Mouse (Mus musculus): ENCODE data around the gene Prkca.

Gene Prkca

DNA sequence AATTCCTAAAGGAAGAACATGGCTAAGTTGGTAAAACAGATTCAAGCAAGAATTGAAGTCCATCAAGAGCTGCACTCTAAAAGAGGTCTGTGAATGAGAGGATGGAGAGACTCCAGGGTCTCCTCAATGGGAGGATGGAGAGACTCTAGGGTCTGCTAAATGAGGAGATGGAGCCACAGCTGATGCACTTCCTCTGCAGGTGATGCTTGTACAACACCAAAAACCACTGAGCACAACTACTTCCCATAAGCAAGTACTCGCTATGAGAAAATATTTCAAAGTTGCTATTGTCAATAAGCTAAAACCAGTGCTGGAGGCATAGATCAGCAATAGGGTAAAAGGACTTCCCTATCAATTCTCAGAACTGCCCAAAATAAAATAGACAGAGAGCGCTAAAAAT lies 137.1 kb downstream of the Prkca start:
- no peak for DNase-seq (ENCODE audit: low read depth, low spot score)

DNA sequence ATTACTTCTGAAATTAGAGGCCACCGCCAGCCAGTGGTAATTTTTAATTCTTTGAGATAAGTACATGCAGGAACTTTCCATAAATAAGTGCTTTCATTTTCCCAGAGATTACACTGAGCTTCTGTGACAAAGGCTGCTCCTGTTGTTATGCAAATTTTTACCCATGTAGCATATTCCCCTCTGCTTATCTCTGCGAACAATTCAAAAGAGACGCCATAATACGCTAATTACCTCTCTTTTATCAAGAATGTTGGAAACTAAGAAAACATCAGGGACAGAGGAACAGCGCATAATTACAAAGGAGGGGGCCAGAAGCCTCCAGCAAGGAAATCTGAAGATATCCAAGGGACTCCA lies 138.9 kb downstream of the Prkca start:
- no peak for DNase-seq (ENCODE audit: low read depth, low spot score)

DNA sequence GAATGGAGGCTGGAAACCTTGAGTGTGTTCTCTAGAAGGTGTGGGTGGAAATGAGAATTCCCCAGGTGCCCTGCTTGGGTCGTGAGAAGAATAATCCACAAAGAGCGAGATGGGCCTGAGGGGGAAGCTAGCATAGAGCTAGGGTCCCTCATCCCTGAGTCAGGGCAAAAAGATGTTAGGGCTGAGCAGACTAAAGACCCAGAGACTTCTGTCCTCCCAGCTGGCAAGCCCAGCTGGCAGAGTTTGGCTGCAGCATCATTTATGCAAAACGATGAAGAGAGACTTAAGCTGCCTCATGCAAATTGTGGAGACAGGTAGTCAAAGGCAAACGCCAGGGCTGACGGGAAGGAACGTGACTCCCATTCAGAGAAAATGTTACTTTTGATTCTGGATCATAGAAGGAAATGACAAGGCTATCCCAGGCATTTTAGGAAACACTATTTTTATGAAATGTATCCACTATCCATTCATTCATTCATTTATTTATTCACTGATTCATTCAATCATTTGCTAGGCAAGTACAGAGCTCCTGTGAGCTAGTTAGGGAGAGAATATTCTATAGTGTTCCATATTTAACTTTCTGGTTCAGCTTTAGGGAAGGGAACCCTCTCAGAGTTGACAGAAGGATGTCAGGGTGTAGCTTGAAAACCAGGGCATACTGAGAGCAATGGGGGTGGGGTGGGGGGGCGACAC lies 139.4 kb downstream of the Prkca start:
- DNase-seq (ENCODE audit: low read depth, low spot score): no peak

DNA sequence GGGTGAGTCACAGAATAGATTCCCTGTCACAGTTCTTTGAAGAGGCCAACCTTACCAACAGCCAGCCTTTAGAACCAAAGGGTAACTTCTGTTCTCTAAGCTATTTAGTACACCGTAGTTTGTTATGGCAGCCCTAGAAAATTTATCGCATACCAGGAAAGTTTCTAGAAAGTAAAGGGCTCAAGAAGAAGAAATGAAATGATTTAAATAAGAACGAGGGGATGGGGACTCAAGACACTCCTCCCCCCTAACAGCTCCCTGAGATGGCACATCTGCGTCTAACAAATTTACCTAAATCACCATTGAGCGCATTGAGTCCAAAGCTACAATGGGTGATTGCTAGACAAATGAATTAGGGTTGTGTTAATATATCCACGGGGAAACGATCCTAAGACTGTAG lies 140.9 kb downstream of the Prkca start:
- DNase-seq (ENCODE audit: low read depth, low spot score): no peak

DNA sequence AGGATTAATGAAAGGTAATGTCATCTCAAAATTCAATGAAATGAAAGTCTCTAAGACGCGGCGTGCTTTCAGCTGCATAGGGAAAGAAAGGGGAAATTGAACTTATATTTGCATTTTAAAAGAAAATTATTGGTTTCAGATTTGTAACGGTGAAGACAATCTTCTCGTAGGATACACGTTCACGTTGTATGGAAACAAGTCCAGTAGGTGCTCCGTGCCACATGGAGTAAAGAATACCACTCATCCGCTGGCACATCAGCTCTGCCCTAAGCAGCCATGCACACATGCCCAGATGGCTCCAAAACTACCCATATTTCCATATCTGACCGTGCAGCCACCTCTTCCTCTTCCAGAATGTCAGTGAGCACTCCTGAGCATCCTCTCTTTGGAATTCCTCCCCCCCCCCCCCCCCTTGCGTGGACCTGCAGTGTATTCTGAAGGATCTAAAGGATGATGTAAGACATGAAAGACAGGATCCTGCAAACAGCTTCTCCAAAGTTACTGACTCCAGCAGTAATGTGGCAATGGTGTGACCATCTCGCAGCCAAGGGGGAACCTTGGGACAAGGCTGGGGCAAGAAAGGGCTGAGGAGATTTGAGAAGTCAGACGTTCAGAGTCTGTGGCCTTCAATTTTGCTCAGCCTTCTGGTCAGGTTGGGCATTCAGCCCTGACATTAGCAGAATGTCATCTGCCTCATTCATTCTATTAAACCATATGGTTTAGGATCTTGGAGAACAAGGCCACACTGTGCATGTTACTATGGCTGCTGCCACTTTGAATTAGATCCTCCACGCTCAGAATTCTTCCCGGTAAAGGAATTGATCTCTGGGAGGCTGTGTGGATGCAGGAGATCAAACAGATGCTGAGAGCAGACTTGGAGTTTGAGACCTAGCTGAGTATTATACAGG lies 142.8 kb downstream of the Prkca start:
- no peak for DNase-seq (ENCODE audit: low read depth, low spot score)

DNA sequence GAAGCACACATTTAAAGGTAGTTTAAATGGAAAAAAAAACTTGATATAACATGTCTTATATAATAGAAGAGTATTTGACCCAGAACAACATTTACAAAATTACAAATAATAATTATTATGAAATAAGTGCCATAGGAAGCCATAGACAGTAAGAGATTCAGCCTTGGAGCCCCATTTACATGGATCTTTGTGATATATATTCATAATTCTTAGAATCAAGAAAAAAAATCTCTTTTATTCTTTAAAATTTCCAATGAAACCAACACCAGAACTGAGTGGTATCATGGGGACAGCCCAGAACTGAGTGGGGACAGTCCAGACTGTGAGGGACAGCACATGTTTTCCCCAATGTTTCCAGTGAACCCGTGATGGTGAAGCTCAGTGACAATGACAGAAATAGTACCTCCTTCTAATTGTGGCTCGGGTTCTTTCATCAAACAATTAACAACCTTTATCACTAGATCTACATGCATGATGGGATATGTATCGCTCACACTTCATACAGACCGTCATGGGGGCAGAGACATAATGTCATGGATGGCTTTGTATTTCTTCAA lies 144.2 kb downstream of the Prkca start:
- DNase-seq (ENCODE audit: low read depth, low spot score): no peak

DNA sequence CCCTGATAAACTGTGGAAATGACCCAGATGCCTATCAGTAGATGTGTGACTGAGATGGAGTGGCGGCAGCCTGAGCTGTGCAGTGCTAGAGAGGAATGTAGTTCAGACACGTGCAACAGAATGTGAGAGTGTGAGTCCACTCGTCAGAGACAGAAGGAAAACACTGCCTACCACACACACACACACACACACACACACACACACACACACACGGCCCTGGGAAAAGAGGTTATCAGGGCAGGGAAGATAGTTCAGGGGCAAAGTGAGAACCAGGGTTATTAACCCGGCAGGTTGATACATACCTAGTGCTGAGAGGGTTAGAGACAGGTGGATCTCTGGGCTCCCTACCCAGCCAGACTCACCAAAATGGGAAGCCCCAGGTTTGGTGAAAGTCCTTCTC lies 145.1 kb downstream of the Prkca start:
- DNase-seq (ENCODE audit: low read depth, low spot score): no peak

DNA sequence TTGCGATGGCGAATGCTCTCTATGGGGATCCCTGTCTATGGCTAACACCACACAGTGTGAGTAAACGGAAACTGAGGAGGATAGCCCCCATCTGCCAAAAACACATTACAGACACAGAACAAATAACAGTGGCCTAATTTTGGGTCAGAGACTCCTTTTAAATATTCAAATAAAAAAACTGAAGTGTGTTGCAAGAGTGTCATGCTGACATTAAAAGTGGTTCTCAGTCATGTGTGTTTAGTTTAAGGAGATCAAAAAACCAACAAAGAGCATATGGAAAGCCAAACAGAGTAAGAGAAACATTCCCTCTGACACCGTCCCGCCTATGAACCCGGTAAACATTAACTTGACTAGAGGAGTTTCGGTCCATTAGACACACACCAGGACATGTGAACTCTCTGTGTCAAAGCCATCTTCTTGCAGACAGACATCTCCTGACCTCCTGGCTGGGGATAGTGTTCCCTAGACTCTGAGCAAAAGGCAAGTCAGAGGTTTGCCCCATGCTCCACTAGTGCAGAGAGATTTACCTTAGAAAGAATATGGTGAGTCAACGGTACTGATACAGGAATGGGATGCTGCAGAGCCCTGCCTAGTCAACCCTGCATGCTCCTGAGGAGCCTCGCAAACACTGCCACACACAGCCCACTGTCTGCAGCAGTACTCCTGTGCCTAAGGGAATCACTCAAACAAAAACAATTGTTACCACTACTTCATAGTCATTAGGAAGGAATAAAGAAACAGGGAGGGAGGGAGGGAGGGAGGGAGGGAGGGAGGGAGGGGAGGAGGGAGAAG lies 146.1 kb downstream of the Prkca start:
- DNase-seq (ENCODE audit: low read depth, low spot score): no peak

DNA sequence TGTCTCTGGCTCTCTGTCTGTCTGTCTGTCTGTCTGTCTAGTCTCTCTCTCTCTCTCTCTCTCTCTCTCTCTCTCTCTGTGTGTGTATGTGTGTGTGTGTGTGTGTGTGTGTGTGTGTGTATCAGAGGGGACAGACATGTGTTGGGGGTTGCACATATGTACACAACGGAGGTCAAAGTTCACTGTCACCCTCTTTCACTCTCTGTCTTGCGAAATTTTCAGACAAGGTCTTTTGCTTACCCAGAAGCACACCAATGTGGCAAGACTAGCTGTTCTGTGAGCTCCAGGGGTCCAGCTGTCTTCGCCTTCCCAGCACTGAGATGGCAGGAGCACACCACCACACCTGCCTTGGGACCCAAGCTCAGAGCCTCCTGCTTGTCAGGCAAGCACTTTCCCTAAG lies 146.9 kb downstream of the Prkca start:
- DNase-seq (ENCODE audit: low read depth, low spot score): no peak

DNA sequence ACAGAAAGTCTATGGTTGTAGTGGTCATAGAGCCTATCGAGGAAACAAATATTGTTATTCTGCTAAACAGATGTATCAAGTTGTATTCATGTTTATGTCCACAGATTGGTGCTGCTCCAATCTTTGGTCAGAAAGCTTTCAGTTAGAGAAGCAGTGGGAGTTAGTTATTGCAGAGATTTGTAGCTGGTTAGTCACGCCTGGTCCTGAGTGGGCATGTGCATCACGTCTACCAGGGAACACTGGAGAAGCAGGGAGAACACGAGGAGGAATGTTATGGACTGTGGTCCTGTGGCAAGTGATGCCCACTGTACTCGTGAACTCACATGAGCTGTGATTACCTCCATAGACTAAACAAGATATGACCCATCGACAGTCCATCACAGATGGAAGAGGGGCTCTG lies 153.4 kb downstream of the Prkca start:
- DNase-seq (ENCODE audit: low read depth, low spot score): no peak

DNA sequence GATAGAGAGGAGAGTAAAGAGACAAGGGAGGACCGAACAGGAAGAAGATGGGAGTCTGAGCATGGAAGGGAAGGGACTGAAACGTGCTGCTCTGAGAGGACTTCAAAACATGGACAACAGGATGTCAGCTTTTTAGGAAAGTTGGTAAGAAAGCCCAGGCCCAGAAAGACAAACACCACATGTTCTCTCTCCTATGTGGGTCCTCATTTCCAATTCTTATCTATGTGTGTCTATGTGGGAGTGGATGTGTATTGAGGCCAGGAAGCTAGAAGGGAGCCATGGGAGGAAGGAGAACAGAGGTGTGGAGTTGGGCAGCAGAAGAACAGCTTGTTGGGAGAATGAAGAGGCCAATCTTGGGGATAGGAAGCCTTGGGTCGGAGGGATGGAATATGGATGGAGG lies 154.4 kb downstream of the Prkca start:
- no peak for DNase-seq (ENCODE audit: low read depth, low spot score)

DNA sequence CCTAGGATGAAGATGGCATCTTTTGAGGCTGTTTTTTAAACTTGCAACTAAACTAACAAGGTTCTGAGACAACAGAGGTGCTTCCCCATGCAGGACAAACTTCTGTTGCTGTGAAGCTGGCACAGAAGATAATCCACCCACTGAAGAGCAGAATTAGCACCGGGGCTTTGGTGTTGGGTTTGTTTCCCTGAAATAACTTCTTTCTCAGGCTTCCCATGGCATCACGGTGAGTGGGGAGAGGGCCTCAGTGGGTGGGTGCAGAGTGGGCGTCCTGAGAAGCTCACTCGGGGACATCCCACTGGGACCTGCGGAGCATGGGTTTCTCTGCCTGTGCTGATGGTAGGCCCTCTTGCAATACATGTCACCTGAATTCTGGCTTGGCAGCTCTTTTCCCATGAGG lies 161.3 kb downstream of the Prkca start:
- DNase-seq (ENCODE audit: low read depth, low spot score): no peak

DNA sequence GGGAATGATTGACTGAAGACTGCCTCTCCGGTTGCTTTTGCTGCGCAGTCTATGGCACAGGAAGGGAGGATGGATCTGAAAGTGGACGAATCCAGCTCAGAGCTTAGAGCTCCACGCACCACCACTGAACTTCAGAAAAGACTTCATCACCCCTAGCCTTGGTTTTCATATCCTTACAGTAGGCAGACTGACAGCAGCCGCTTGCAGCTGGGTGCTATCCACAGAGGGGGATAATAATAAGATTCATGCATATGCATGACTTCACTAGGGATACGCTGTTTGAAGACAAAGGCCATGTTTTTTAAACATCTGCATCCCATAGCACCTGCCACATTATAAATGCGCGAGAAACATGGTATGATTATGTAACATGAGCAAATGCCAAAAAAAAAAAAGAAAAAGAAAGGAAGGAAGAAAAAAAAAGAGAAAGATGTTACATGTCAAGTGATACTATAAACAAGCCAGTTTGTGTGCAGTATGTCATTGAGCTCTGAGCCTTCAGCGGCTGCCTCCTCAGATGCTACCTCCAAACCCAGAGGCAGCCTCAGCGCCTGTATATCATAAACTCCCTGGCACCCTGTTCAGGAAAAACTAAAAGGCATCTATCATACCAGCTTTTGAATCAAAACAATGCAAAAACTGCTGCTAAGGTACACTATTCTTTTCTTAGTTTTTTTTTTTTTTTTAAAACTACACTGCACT lies 162.6 kb downstream of the Prkca start:
- no peak for DNase-seq (ENCODE audit: low read depth, low spot score)

DNA sequence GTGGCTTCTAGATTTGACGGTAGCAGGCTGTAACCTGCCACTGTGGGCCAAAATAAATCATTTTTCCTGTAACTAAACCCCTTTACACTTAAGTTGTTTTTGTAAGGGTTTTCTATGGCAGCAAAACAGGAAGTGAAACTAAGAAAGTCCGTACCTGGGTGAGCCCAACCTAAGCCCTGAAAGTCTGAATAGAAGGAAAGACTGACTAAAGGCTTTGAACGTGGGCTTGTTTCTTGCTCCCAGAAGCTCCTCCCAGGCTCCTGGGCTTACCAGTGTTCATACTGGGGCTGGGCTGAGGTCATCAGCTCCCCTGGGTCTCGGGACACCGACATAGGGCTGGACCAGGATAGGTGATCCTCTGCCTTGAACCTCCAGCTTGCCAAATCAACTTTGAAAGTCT lies 164.9 kb downstream of the Prkca start:
- DNase-seq (ENCODE audit: low read depth, low spot score): no peak

DNA sequence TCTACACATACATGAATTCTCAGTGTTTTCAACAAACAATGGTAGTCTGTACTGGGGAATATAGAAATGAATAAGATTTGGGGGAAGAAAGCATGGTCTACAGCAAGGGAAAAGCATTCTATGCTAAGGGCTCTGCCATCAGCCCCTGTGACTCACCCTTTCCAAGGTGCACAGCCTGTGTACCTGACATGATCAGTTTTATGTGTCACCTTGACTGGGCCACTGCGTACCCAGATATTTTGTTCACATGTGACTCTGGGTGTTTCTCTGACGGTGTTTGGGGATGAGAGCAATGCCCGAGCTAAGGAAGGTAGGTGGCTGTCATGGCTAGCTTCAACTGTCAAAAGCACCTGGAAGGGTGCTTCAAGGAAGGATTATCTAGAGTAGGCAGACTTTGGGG lies 165.5 kb downstream of the Prkca start:
- no peak for DNase-seq (ENCODE audit: low read depth, low spot score)

DNA sequence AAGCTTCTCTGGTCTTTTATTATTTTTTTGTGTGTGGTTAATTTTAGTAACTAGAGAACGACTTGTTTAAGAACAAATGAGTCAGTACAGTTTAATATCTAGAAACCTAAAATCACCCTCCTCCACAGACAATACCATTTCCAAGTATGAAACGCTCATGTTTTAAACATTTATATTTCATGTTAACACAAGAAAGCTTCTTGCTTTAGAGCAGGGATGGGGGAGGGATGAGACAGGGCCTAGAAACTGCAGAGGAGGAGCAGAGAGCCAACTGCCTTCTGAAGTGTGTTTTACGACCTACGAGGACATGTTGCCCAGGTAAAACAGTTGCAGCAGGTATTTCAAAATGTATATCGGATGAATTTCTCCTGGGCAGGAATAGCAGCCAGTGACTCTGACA lies 167.0 kb downstream of the Prkca start:
- DNase-seq (ENCODE audit: low read depth, low spot score): no peak

DNA sequence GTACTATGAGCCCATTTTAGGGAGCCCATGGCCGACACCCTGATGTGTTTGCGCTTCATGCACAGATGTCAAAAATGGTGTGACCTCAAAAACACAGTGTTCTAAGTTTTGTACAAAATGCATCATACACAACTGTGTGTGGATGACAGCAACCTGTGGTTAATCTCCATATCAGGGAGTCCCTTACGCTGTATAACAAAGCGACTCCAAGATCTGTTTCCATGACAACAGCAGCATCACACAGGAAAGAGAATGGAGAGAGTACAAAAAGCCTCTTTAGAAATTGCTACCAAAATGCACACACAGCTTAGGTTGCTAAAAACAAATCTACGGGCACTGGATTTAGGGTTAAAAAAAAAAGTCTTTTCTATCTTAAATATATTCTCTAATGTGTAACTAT lies 171.8 kb downstream of the Prkca start:
- DNase-seq (ENCODE audit: low read depth, low spot score): no peak

DNA sequence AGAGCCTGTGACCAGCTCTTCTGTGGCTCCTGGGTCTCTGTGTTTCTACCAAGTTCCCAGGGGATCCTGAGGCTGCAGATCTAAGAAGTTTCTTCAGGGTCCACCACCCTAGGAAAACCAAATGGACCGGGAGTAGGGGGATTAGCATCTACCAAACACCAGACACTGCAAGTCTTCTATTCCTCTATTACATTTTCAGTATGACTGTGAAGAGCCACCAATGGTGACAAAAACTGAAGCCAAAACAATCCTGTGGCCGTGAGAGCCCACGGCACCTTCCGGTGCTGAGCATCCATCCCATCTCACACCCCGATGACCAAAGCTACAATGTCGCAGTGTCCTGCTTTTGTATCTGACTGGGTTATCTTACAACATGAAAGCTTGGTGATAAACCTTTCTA lies 172.5 kb downstream of the Prkca start:
- no peak for DNase-seq (ENCODE audit: low read depth, low spot score)

DNA sequence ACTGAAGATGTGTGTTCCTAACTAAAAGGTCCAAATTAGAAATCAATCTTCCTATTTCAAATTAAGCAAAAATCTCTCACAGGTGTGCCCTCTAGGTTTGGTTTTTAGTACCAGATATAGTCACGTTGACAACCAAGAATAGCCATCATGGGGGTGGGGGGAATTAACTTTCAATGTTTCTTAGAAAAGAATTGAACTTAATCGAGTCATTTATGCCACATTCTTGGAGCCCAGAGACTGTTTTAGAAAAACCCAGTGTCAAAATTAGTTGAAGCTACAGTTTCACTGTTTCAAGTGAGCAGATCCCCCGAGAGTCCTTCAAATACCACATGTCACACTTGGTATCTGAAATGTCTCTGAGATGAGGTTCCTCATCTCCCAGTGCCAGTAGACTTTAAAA lies 173.6 kb downstream of the Prkca start:
- no peak for DNase-seq (ENCODE audit: low read depth, low spot score)

DNA sequence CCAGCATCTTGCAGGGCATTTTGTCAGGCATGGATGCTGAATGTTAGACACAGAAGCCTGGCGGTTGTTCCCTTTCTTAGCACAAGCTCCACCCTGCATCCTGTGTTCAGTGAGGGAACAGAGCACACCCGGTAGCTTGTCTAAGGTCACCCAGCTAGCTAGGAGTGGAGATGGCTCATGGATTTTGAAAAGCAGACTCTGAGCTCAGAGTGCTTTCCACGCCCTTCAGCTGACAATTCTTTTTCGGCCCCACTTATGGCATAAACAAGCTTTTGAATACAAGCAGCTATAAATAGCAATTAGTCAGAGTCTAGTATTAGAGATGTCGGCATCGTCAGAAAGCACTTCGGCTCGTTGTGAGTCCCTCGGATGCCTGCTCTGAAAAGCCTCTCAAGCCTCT lies 178.0 kb downstream of the Prkca start:
- no peak for DNase-seq (ENCODE audit: low read depth, low spot score)

DNA sequence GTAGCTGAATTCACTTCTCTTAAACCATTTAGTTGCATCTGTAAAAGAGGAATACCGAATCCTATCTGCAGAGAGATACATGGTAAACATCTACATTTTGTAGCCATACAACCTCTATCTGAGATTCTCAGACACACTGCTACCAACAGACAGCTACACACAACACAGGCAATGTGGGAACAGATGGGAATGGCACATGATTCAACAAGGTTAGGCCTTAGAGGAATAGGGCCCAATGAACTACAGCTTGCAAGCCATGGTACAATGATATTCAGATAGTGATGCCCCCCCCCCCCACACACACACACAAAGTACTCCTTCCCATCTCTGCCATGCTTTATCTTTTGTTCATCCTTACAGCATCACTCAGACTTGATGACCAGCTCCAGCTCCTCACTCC lies 181.1 kb downstream of the Prkca start:
- no peak for DNase-seq (ENCODE audit: low read depth, low spot score)

DNA sequence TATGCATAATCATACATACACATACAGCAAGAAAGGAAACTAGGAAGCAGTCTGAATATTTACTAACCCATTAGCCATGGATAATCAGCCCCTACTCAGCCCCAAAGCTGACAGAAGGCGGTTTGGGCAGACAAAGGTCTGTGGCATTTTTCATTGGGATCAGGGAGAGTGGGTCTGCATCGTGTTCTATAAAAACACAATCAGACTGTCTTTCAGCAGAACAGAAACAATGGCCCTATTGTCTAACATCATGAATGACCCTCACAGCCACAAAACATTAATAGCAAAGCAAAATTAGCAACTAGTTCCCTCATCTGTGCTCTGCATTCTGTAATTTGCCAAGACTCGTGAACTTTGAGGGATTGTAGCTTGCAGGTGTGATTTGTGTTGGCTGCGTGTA lies 181.6 kb downstream of the Prkca start:
- no peak for DNase-seq (ENCODE audit: low read depth, low spot score)
